Mouse (Mus musculus) kidney, adult 2 months (tissue): ENCODE measurements around the gene Cdkn2c. TPM values are rescaled to one million over a fixed set of nuclear protein-coding genes. Genes with fewer than 3 reads are reported as not detected.
"Not testable (repeated sequence)": the region's sequence is repeated elsewhere in the genome, so short reads cannot be mapped to it uniquely, and the experiment has no call there.

ENCODE experiments used
- DNase-seq: peaks from one replicate; pipeline ENCODE4 v3.0.0; 2021
- H3K27ac ChIP-seq: fragments of 200-500 bp; 2 replicates; pipeline ENCODE4 v1.5.1; 2012; ENCODE audit warnings: low read depth, low read length, control low read depth, inconsistent platforms; ENCODE audit not compliant: insufficient read depth
- H3K27me3 ChIP-seq: fragments of 200-500 bp; replicated peaks from 2 replicates; pipeline ENCODE4 v1.6.1; 2012; ENCODE audit warnings: mild to moderate bottlenecking, moderate library complexity, low read length, inconsistent platforms; ENCODE audit not compliant: control insufficient read depth, insufficient read depth
- H3K36me3 ChIP-seq: fragments of 200-500 bp; 2 replicates; pipeline ENCODE4 v1.6.1; 2012; ENCODE audit warnings: mild to moderate bottlenecking, moderate library complexity, low read length, inconsistent platforms; ENCODE audit not compliant: control insufficient read depth, insufficient read depth
- H3K4me1 ChIP-seq: fragments of 200-500 bp; 2 replicates; pipeline ENCODE4 v1.6.1; 2011; ENCODE audit warnings: low read length; ENCODE audit not compliant: control insufficient read depth, insufficient read depth
- H3K4me3 ChIP-seq: fragments of 200-500 bp; 2 replicates; pipeline ENCODE4 v1.5.1; 2011; ENCODE audit warnings: mild to moderate bottlenecking, low read depth, low read length, control low read depth; ENCODE audit not compliant: insufficient read depth
- CTCF ChIP-seq: fragments of 200-500 bp; conservative IDR thresholded peaks from 2 replicates; pipeline ENCODE4 v1.5.1; 2011; ENCODE audit warnings: low read depth, mild to moderate bottlenecking, control low read depth, low read length, moderate library complexity, mixed read lengths; ENCODE audit not compliant: insufficient read depth, insufficient read length
- POLR2A ChIP-seq: fragments of 200-500 bp; IDR thresholded peaks from one replicate; pipeline ENCODE4 v1.6.1; 2011; ENCODE audit warnings: low read depth, low read length, control low read depth
- WGBS: fragments of 180-500 bp; shearing (Covaris S2); methylation state at CpG from one replicate; pipeline ENCODE4 v1.1.7; 2018; 5-methylcytosine and 5-hydroxymethylcytosine counted together
- polyA plus RNA-seq: library from polyadenylated mRNA; depleted of rRNA; stranded (reverse); fragments of >200 nt; gene quantifications from 2 replicates; pipeline ENCODE4 v1.2.3, GENCODE M21; 2012; rRNA removed

Gene Cdkn2c
- polyA plus RNA-seq, result 8.7 and 11.5 TPM in 2 replicates

GRCm38 (mm10) chr4:109666461-109667269 is at the start of gene Cdkn2c:
Gene Cdkn2c, minus strand, starts transcription at chr4:109667189.
- Histone ChIP-seq H3K36me3 (no peaks in the 10 kb centered on the region), H3K27ac (peak within 1 kb of the TSS; percentile 98), H3K4me1 (no peaks in the 10 kb centered on the region; the same call in 1 of the 2 replicates), H3K4me3 (peak within 1 kb of the TSS; percentile 90), H3K27me3 (no peaks in the 10 kb centered on the region)
- under 1% methylated on average over 64 of the region's 64 CpGs for WGBS
- DNase-seq, result peak; percentile 94
- peak; percentile 55 for TF ChIP-seq POLR2A
- no peak for TF ChIP-seq CTCF

DNA sequence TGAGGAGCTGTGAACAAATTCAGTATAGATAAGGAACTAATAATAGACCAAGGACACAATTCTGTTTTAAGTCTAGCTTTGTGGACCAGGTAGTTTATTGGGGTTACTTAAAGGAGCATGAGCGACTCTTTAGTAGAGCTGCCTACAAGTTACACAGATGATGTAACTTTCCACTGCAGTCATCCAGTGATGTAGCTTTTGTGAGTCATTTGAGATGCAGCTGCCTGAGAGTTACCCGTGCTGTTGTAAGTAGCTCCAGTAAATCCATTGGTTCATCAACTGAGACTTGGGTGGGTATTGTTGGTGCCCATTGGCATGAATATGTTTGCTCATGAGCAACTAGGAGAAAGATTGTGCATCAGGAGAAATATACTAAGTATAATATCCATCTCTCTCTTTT is 38.4 kb upstream of the Cdkn2c start:
- WGBS, result 90% methylated on average over 2 of the region's 2 CpGs
- TF ChIP-seq POLR2A (no peak), CTCF (no peak)
- H3K36me3 ChIP-seq, result no peaks in the 10 kb centered on the region
- H3K4me3 ChIP-seq, result no peak overlapping the region
- H3K27ac ChIP-seq, result no peak overlapping the region
- no peaks in the 10 kb centered on the region for H3K27me3 ChIP-seq
- no peak for DNase-seq
- 0 out of 2 replicates have a peak, but pooled peaks cover 3% of the 10 kb centered on the region for H3K4me1 ChIP-seq

DNA sequence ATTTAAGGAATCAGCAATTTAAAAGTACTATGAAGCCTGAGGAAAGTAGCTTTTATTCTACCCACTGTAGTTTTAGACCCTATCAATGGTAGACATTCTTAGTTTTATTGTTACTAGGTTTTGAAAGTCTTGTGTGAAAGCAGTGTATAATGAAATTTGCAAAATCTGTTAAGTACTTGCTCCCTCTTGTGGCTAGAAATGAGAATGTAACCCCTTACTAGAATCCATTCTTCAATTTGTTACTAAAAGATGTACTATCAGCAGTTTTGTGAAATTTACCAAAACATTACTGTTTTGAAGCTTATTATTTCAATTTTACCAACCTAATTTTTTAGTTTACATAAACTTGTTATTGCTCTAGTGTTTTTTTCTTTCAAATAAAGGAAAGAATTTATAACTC is 36.6 kb upstream of the Cdkn2c start:
- Histone ChIP-seq H3K27me3 (no peaks in the 10 kb centered on the region), H3K4me3 (no peak overlapping the region), H3K27ac (no peak overlapping the region), H3K36me3 (no peaks in the 10 kb centered on the region), H3K4me1 (0 out of 2 replicates have a peak, but pooled peaks cover 3% of the 10 kb centered on the region)
- TF ChIP-seq POLR2A, result no peak
- TF ChIP-seq CTCF, result peak; percentile 23; the same call in 1 of the 2 replicates
- DNase-seq, result peak; percentile 52

DNA sequence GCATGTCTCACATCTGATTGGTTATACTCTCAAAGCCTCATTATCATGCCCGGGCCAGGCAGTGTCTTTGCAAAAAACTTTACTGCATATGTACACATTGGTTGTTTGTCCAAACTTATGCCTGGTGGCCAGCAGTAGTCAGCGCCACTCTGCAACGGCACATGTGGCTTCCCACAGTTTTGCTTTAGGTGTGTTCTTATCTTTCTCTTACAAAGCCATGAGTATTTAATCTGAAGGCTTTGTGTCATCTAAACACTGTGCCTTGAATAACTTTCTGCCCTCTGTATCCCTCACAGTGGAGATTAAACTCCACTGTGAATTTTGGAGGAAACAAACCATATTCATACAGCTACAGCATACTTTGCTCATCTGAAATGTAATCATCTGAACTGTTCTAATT is 33.7 kb upstream of the Cdkn2c start:
- not testable (repeated sequence) for H3K4me3 ChIP-seq, DNase-seq, H3K27ac ChIP-seq, H3K4me1 ChIP-seq, H3K27me3 ChIP-seq, H3K36me3 ChIP-seq
- WGBS, result 97% methylated on average over 3 of the region's 3 CpGs

GRCm38 (mm10) chr4:109692674-109693073 is 25.7 kb upstream of the Cdkn2c start:
- Histone ChIP-seq H3K4me3 (no peak overlapping the region), H3K4me1 (no peaks in the 10 kb centered on the region; the same call in 1 of the 2 replicates), H3K36me3 (no peaks in the 10 kb centered on the region), H3K27ac (no peak overlapping the region), H3K27me3 (no peaks in the 10 kb centered on the region)
- no peak for DNase-seq
- no peak for TF ChIP-seq POLR2A
- TF ChIP-seq CTCF, result no peak

GRCm38 (mm10) chr4:109683561-109683960 is 16.6 kb upstream of the Cdkn2c start:
- TF ChIP-seq POLR2A, result no peak
- no peak for TF ChIP-seq CTCF
- Histone ChIP-seq H3K27ac (no peak overlapping the region), H3K27me3 (no peaks in the 10 kb centered on the region), H3K4me1 (no peaks in the 10 kb centered on the region; the same call in 1 of the 2 replicates), H3K4me3 (no peak overlapping the region), H3K36me3 (no peaks in the 10 kb centered on the region)
- WGBS, result 77% methylated on average over 2 of the region's 2 CpGs
- no peak for DNase-seq

- TF ChIP-seq POLR2A (no peak), CTCF (no peak)
Measured at GRCm38 (mm10) chr4:109677221-109677620, 10.2 kb upstream of the Cdkn2c start.

More at GRCm38 (mm10) chr4:109677221-109677620, 10.2 kb upstream of the Cdkn2c start:
- WGBS, result 0% methylated on average over 3 of the region's 3 CpGs
- Histone ChIP-seq H3K4me3 (peak overlapping the region; percentile 97), H3K27ac (peak overlapping the region; percentile 86), H3K27me3 (no peaks in the 10 kb centered on the region), H3K4me1 (no peaks in the 10 kb centered on the region), H3K36me3 (no peaks in the 10 kb centered on the region)
- no peak for DNase-seq
